Mouse (Mus musculus) hindbrain, postnatal 0 days (tissue): Measurements from ENCODE around the gene Dnal4. TPM values are rescaled to one million over a fixed set of nuclear protein-coding genes. Genes with fewer than 3 reads are reported as not detected.
A peak's percentile ranks its signal among the peaks of the same experiment; 100 is the strongest.

ENCODE experiments used
- ATAC-seq: fragments of 200-750 bp; cut with Nextera tagmentation; 2 replicates; pipeline ENCODE4 v1.8.0; 2017; ENCODE audit warnings: mild to moderate bottlenecking, moderate TSS enrichment, moderate library complexity
- DNase-seq: peaks from one replicate; pipeline ENCODE4 v3.0.0-alpha.2; 2015; ENCODE audit warnings: low spot score
- H3K27ac ChIP-seq: fragments of 300-500 bp; sonication (generic); 2 replicates; pipeline ENCODE4 v1.5.1; 2014; ENCODE audit warnings: mild to moderate bottlenecking
- H3K27me3 ChIP-seq: fragments of 300-500 bp; sonication (generic); 2 replicates; pipeline ENCODE4 v1.6.1; 2014; ENCODE audit warnings: low read length, mixed read lengths; ENCODE audit not compliant: insufficient read depth
- H3K36me3 ChIP-seq: fragments of 300-500 bp; sonication (generic); 2 replicates; pipeline ENCODE4 v1.6.1; 2014; ENCODE audit warnings: low read length, mixed read lengths; ENCODE audit not compliant: insufficient read depth
- H3K4me1 ChIP-seq: fragments of 300-500 bp; sonication (generic); 2 replicates; pipeline ENCODE4 v1.6.1; 2014; ENCODE audit warnings: antibody characterized with exemption, low read length, mixed read lengths; ENCODE audit not compliant: insufficient read depth
- H3K4me2 ChIP-seq: fragments of 300-500 bp; sonication (generic); 2 replicates; pipeline ENCODE4 v1.6.1; 2014; ENCODE audit warnings: low read depth, mild to moderate bottlenecking, low read length, moderate library complexity, mixed read lengths
- H3K4me3 ChIP-seq: fragments of 300-500 bp; sonication (generic); 2 replicates; pipeline ENCODE4 v1.5.1; 2014; ENCODE audit warnings: low read length
- H3K9ac ChIP-seq: fragments of 300-500 bp; sonication (generic); replicated peaks from 2 replicates; pipeline ENCODE4 v1.6.1; 2014; ENCODE audit warnings: mild to moderate bottlenecking, low read length, moderate library complexity, mixed read lengths
- H3K9me3 ChIP-seq: fragments of 300-500 bp; sonication (generic); 2 replicates; pipeline ENCODE4 v1.6.1; 2016; ENCODE audit warnings: low read length, mixed read lengths
- CTCF ChIP-seq: IDR thresholded peaks from 2 replicates; pipeline ENCODE4 v1.5.1; 2016; ENCODE audit warnings: antibody characterized with exemption, control low read depth, low read depth
- WGBS: fragments of 180-500 bp; shearing (Covaris S2); extraction: QIAGEN DNeasy Blood & Tissue Kit; methylation state at CpG from one replicate; pipeline ENCODE4 v1.1.7; 2014; 5-methylcytosine and 5-hydroxymethylcytosine counted together
- polyA plus RNA-seq: library from polyadenylated mRNA; unstranded; fragments of >200 nt; fragmentation: Nextera tagmentation; extraction: Ambion mirVana; gene quantifications from 2 replicates; pipeline ENCODE4 v1.2.1, GENCODE M21; 2015
- total RNA-seq: library from RNA; depleted of rRNA; stranded (reverse); fragments of >200 nt; gene quantifications from 2 replicates; pipeline ENCODE4 v1.2.3, GENCODE M21; 2014

The Dnal4 gene
- total and polyA plus RNA-seq, 2 experiments from 2014 or later = 50.3 to 54.0 TPM

DNA sequence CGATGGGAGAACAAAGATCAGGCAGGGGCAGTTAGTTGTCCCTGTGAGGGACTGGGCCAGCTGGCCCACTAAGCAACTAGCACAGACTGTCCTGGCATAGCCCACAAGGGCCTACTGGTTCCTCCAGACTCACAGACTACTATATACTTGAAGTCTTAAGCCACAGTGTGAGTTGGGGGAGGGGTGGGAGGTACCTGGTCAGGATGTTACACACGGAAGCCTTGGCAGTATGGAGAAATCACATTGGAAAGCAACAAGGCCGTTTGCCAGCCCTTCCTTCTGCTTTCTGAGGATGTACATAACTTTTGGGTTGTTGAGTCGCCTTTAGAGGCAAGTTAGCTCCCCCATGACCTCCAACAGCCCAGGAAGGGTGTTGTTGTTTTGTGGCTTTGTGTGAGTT, 44.0 kb downstream of the Dnal4 start:
- Histone ChIP-seq H3K36me3 (peaks cover 68% of the 10 kb centered on the region), H3K9me3 (no peaks in the 10 kb centered on the region), H3K4me3 (no peak overlapping the region), H3K27ac (no peak overlapping the region), H3K4me2 (no peak overlapping the region), H3K9ac (no peak overlapping the region), H3K4me1 (no peaks in the 10 kb centered on the region), H3K27me3 (no peaks in the 10 kb centered on the region)
- no peak for DNase-seq
- ATAC-seq = no peak
- WGBS = 70% methylated on average over 4 of the region's 4 CpGs
- no peak for TF ChIP-seq CTCF

DNA sequence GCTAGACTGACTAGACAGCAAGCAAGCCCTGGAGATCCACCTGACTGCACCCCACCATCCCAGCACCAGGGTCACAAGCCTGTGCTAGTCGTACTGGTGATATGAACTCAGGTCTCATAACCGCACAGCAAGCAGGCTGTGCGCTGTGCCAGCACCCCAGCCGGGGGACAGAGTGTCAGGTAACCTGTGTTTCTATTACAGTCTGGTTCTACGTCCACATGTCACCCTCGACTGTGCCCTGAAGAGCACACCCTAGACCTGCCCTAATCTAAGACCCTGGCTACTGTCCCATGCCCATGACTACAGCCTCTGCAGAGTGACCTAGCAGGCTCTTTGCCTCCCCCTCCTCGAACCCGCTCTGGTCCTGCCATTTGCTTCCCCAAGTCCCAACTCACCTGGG, 44.5 kb downstream of the Dnal4 start:
- Histone ChIP-seq H3K4me2 (no peak overlapping the region), H3K36me3 (peaks cover 64% of the 10 kb centered on the region), H3K4me1 (no peaks in the 10 kb centered on the region), H3K27me3 (no peaks in the 10 kb centered on the region), H3K27ac (no peak overlapping the region), H3K4me3 (no peak overlapping the region), H3K9me3 (no peaks in the 10 kb centered on the region), H3K9ac (no peak overlapping the region)
- no peak for DNase-seq
- 96% methylated on average over 8 of the region's 8 CpGs for WGBS
- TF ChIP-seq CTCF = no peak
- ATAC-seq = no peak

DNA sequence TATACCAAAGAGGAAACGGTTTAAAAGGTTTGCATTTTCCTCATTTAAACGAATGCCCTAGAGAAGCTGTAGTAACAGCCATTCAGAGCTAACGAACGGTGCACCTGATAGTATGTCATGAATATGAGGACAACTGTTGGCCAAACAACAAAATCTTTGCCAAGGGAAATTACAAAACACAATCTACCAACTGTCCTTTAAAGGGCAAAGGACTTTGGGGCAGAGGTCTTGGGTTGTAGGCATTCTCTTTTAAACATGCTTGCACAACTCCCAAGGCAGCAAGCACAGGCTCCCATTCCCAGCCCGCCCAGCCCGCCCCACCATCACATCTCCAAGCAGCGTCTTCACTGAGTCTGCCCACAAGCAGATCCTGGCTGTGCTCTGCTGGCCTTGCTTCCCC, 46.1 kb downstream of the Dnal4 start:
- WGBS = 80% methylated on average over 7 of the region's 7 CpGs
- no peak overlapping the region for H3K9ac ChIP-seq
- no peaks in the 10 kb centered on the region for H3K9me3 ChIP-seq
- TF ChIP-seq CTCF = no peak
- H3K4me3 ChIP-seq = no peak overlapping the region
- H3K27me3 ChIP-seq = no peaks in the 10 kb centered on the region
- no peak for DNase-seq
- ATAC-seq = no peak
- H3K36me3 ChIP-seq = peaks cover 60% of the 10 kb centered on the region
- H3K4me1 ChIP-seq = no peaks in the 10 kb centered on the region
- no peak overlapping the region for H3K27ac ChIP-seq
- no peak overlapping the region for H3K4me2 ChIP-seq

DNA sequence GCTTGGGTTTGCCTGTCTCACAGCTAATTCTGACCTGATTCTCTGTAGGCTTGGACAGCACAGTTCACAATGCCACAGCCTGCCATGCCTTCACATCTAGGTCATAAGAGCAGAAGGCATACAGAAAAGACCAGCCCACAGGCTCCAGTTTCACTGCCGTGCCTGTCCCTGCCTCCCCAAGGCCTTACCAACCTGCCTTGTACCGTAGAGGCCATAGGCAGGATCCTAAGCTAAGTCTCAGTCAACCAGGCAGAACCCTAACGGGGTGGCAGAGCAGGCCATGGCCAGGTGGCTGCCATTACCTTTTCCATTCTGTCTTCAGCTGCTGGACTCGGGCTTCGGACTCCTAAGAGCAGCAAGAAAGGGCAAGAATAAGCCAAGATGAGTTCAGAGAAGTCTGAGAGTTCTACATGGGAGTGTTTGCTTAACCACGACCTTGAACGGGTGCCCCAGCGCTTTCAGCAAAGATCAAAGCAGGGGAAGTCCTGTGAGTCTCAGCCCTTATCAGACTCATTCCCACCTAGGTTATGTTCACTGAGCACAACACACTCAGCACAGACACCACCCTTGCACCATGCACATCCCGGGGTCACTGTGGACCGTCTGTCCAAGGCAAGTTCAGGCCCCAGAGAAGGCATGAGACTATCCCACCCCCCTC, 48.8 kb downstream of the Dnal4 start:
- peaks cover 61% of the 10 kb centered on the region for H3K36me3 ChIP-seq
- 92% methylated on average over 10 of the region's 10 CpGs for WGBS
- ATAC-seq (no peak), DNase-seq (no peak)
- H3K27me3 ChIP-seq = no peaks in the 10 kb centered on the region
- no peaks in the 10 kb centered on the region for H3K4me1 ChIP-seq
- no peak for TF ChIP-seq CTCF
- H3K27ac ChIP-seq = peak overlapping the region; percentile 46
- H3K4me3 ChIP-seq = no peak overlapping the region
- no peak overlapping the region for H3K9ac ChIP-seq
- no peaks in the 10 kb centered on the region for H3K9me3 ChIP-seq
- H3K4me2 ChIP-seq = no peak overlapping the region

DNA sequence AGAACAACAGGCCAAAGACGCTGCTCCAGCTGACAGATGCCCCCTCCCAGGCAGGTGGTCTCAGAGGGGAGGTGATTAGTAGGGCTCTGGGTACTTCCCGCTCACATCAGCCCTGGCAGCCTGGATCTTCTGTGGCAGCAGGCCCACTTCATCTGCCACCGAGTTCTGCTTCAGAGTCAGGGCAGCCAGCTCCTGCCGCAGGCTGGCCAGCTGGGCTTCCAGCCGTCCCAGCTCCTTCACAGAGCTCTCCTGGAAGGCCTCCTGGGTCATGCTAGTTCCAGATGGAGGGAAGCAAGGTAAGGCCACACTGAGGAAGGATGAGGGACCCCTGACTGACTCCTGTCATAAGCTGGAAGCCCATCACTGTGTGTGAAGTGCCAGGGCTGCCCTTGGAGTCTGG, 49.3 kb downstream of the Dnal4 start:
- no peak for TF ChIP-seq CTCF

GRCm38 (mm10) chr15:79727840-79728239, 49.8 kb downstream of the Dnal4 start:
- Histone ChIP-seq H3K27ac (peak overlapping the region; percentile 20; the same call in 1 of the 2 replicates), H3K36me3 (peaks cover 51% of the 10 kb centered on the region)

More for the DNA sequence above, 49.3 kb downstream of the Dnal4 start:
- ATAC-seq (peak; percentile 30; the same call in 1 of the 2 replicates), DNase-seq (peak; percentile 57)
- 29% methylated on average over 5 of the region's 5 CpGs for WGBS
- H3K4me3 ChIP-seq = no peak overlapping the region
- H3K4me2 ChIP-seq = no peak overlapping the region
- H3K9ac ChIP-seq = no peak overlapping the region
- peaks cover 55% of the 10 kb centered on the region for H3K36me3 ChIP-seq
- no peaks in the 10 kb centered on the region for H3K4me1 ChIP-seq
- H3K27ac ChIP-seq = peak overlapping the region; percentile 46
- H3K27me3 ChIP-seq = no peaks in the 10 kb centered on the region
- no peaks in the 10 kb centered on the region for H3K9me3 ChIP-seq

DNA sequence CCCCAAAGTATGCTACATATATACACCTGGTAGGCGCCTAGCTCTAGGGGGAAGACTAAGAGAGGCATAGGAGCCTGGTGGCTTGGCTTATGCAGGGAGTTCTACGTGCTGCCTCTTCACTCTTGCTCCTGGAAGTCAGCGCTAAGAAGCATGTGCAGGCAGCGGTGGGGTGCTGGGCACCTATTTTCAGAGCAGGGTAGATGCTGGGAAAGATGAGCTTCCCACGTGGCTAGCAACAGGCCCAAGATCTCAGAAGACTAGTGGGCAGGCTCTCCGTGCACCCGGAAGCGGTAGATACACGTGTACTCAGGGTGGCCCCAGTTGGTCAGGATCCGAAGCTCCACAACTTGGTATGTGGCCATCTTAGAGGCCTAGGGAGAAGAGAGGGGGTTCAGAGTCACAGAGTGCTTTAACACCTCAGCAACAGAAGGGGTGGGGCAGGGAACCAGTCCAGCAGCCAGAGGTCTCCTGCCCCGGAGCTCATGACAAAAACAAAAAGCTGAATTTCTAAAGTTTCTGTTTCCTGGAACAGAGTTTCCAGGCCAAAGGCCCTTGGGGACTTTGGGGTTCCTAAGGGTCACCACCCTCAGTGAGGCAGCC, 52.4 kb downstream of the Dnal4 start:
- no peak for TF ChIP-seq CTCF
- H3K27ac ChIP-seq = no peak overlapping the region
- DNase-seq (no peak), ATAC-seq (no peak)
- H3K36me3 ChIP-seq = peaks cover 42% of the 10 kb centered on the region
- H3K4me1 ChIP-seq = no peaks in the 10 kb centered on the region
- no peak overlapping the region for H3K4me2 ChIP-seq
- H3K9me3 ChIP-seq = no peaks in the 10 kb centered on the region
- H3K4me3 ChIP-seq = no peak overlapping the region
- H3K27me3 ChIP-seq = no peaks in the 10 kb centered on the region
- no peak overlapping the region for H3K9ac ChIP-seq
- 88% methylated on average over 11 of the region's 11 CpGs for whole genome bisulfite sequencing

More at GRCm38 (mm10) chr15:79727840-79728239, 49.8 kb downstream of the Dnal4 start:
- no peak overlapping the region for H3K9ac ChIP-seq
- no peaks in the 10 kb centered on the region for H3K4me1 ChIP-seq
- no peak overlapping the region for H3K4me2 ChIP-seq
- no peaks in the 10 kb centered on the region for H3K9me3 ChIP-seq
- DNase-seq (no peak), ATAC-seq (no peak)
- no peaks in the 10 kb centered on the region for H3K27me3 ChIP-seq
- no peak for TF ChIP-seq CTCF
- H3K4me3 ChIP-seq = no peak overlapping the region
- 76% methylated on average over 6 of the region's 6 CpGs for WGBS
